Mouse (Mus musculus): ENCODE results near the gene Bsx. TPM values are rescaled to one million over a fixed set of nuclear protein-coding genes. Genes with fewer than 3 reads are reported as not detected.

The Bsx gene
- polyA plus RNA-seq, 2 experiments = 0.05 TPM; not detected in 1

GRCm38 (mm10) chr9:40917871-40918613, 44.1 kb downstream of the Bsx start:
- H3K4me1 ChIP-seq (ENCODE audit: control insufficient read depth, insufficient read depth, low read length) = no peaks in the 10 kb centered on the region

GRCm38 (mm10) chr9:40927351-40927980, 53.5 kb downstream of the Bsx start:
- ATAC-seq (ENCODE audit: low FRiP score, low read depth) = no peak

More at GRCm38 (mm10) chr9:40917871-40918613, 44.1 kb downstream of the Bsx start:
- no peaks in the 10 kb centered on the region for H3K9me3 ChIP-seq (ENCODE audit: control insufficient read depth, low read length)
- H3K9ac ChIP-seq (ENCODE audit: low read depth, low read length, severe bottlenecking) = no peak overlapping the region
- 22% methylated on average over 12 of the region's 12 CpGs for WGBS
- ATAC-seq (ENCODE audit: low FRiP score, low read depth) = no peak
- no peak for DNase-seq (ENCODE audit: low spot score)
- TF ChIP-seq POLR2A (IDR thresholded peaks at IDR 0.05; ENCODE audit: borderline replicate concordance, extremely low read depth, insufficient read depth, insufficient read length) = no peak
- no peaks in the 10 kb centered on the region for H3K36me3 ChIP-seq (ENCODE audit: control insufficient read depth, insufficient read depth, low read length)
- no peak overlapping the region for H3K4me2 ChIP-seq (replicated peaks; ENCODE audit: low read depth, low read length, severe bottlenecking)
- H3K27ac ChIP-seq (replicated peaks; ENCODE audit: low read depth, low read length) = no peak overlapping the region
- H3K4me3 ChIP-seq (replicated peaks; ENCODE audit: low read length) = no peak overlapping the region
- no peaks in the 10 kb centered on the region for H3K27me3 ChIP-seq (ENCODE audit: control insufficient read depth, insufficient read depth, low read length)

More at GRCm38 (mm10) chr9:40927351-40927980, 53.5 kb downstream of the Bsx start:
- Histone ChIP-seq H3K4me3 (replicated peaks; ENCODE audit: low read length) (no peak overlapping the region), H3K4me2 (replicated peaks; ENCODE audit: low read depth, low read length, severe bottlenecking) (no peak overlapping the region), H3K9ac (ENCODE audit: low read depth, low read length, severe bottlenecking) (no peak overlapping the region), H3K9me3 (ENCODE audit: control insufficient read depth, low read length) (no peaks in the 10 kb centered on the region), H3K36me3 (ENCODE audit: control insufficient read depth, insufficient read depth, low read length) (no peaks in the 10 kb centered on the region), H3K27me3 (ENCODE audit: control insufficient read depth, insufficient read depth, low read length) (no peaks in the 10 kb centered on the region), H3K4me1 (ENCODE audit: control insufficient read depth, insufficient read depth, low read length) (no peaks in the 10 kb centered on the region), H3K27ac (replicated peaks; ENCODE audit: low read depth, low read length) (no peak overlapping the region)
- no peak for TF ChIP-seq POLR2A (IDR thresholded peaks at IDR 0.05; ENCODE audit: borderline replicate concordance, extremely low read depth, insufficient read depth, insufficient read length)
- WGBS = 63% methylated on average over 17 of the region's 17 CpGs
- no peak for DNase-seq (ENCODE audit: low spot score)

Other genes starting within 250 kb of the Bsx start
- gene Gm21915, start 203.5 kb upstream of the Bsx start, polyA plus RNA-seq (2012; rRNA removed) = not detected in 2 replicates
- not detected in 2 replicates for gene Gm21915, start 203.5 kb upstream of the Bsx start, polyA plus RNA-seq (2014; fragmentation: Nextera tagmentation; extraction: Ambion mirVana)
- 44.7 and 51.8 TPM in 2 replicates for gene Clmp, start 188.2 kb upstream of the Bsx start, polyA plus RNA-seq (2012; rRNA removed)
- gene Clmp, start 188.2 kb upstream of the Bsx start, polyA plus RNA-seq (2014; fragmentation: Nextera tagmentation; extraction: Ambion mirVana) = 61.5 and 78.9 TPM in 2 replicates
- 2,115 and 2,701 TPM in 2 replicates for gene Hspa8, start 73.1 kb upstream of the Bsx start, polyA plus RNA-seq (2012; rRNA removed)
- gene Hspa8, start 73.1 kb upstream of the Bsx start, polyA plus RNA-seq (2014; fragmentation: Nextera tagmentation; extraction: Ambion mirVana) = 1,955 and 2,023 TPM in 2 replicates
- gene Jhy, start 90.0 kb downstream of the Bsx start, polyA plus RNA-seq (2012; rRNA removed) = 0.04 and 0.06 TPM in 2 replicates
- 0.08 TPM in 1 of 2 replicates, not detected in the other for gene Jhy, start 90.0 kb downstream of the Bsx start, polyA plus RNA-seq (2014; fragmentation: Nextera tagmentation; extraction: Ambion mirVana)
- 0.15 and 0.21 TPM in 2 replicates for gene Crtam, start 130.5 kb downstream of the Bsx start, polyA plus RNA-seq (2012; rRNA removed)
- gene Crtam, start 130.5 kb downstream of the Bsx start, polyA plus RNA-seq (2014; fragmentation: Nextera tagmentation; extraction: Ambion mirVana) = 0.29 and 0.32 TPM in 2 replicates